Mouse (Mus musculus): ENCODE measurements around the gene Tbc1d9b. TPM values are rescaled to one million over a fixed set of nuclear protein-coding genes. Genes with fewer than 3 reads are reported as not detected.

Gene Tbc1d9b
- polyA plus RNA-seq, 1 experiment from 2014 or later: 16.7 TPM

DNA sequence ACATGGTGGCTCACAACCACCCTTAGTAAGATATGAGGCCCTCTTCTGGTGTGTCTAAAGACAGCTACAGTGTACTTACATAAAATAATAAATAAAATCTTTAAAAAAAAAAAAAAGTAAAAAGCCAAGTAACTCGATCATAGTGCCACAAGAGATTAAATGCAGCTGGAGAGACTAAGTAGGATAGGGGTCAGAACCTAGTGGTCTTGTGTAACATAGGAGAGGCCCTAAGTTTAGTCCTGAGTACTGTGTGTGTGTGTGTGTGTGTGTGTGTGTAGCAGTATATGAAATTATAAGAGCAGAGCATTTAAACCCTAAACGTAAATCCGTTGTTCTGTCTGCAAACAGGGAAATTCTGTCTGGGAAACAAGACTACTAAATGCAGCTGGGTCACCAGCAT lies 61.1 kb downstream of the Tbc1d9b start:
- Histone ChIP-seq H3K9ac (ENCODE audit: low read depth, low read length) (no peak overlapping the region), H3K27me3 (replicated peaks; ENCODE audit: control insufficient read depth, insufficient read depth, low read length) (no peaks in the 10 kb centered on the region), H3K36me3 (ENCODE audit: control insufficient read depth, insufficient read depth) (no peaks in the 10 kb centered on the region), H3K4me1 (replicated peaks; ENCODE audit: control insufficient read depth, insufficient read depth, low read length) (no peaks in the 10 kb centered on the region), H3K4me2 (replicated peaks; ENCODE audit: low read depth) (no peak overlapping the region), H3K9me3 (ENCODE audit: control insufficient read depth) (no peaks in the 10 kb centered on the region), H3K27ac (ENCODE audit: low read depth, low read length) (no peak overlapping the region), H3K4me3 (ENCODE audit: low read depth, low read length) (no peak overlapping the region)
- TF ChIP-seq CTCF (IDR thresholded peaks at IDR 0.05; ENCODE audit: low read depth): no peak
- WGBS: 76% methylated on average over 3 of the region's 3 CpGs
- ATAC-seq: no peak

GRCm38 (mm10) chr11:50194070-50194469 lies 62.9 kb downstream of the Tbc1d9b start:
- peaks cover 11% of the 10 kb centered on the region for H3K36me3 ChIP-seq (ENCODE audit: control insufficient read depth, insufficient read depth)
- H3K9ac ChIP-seq (ENCODE audit: low read depth, low read length): no peak overlapping the region
- no peak overlapping the region for H3K4me3 ChIP-seq (ENCODE audit: low read depth, low read length)
- TF ChIP-seq CTCF (IDR thresholded peaks at IDR 0.05; ENCODE audit: low read depth): peak; percentile 51
- no peaks in the 10 kb centered on the region for H3K27me3 ChIP-seq (replicated peaks; ENCODE audit: control insufficient read depth, insufficient read depth, low read length)
- no peak overlapping the region for H3K4me2 ChIP-seq (replicated peaks; ENCODE audit: low read depth)
- peak overlapping the region; percentile 78 for H3K27ac ChIP-seq (ENCODE audit: low read depth, low read length)
- ATAC-seq: peak; percentile 36; the same call in 1 of the 2 replicates
- no peaks in the 10 kb centered on the region for H3K9me3 ChIP-seq (ENCODE audit: control insufficient read depth)
- WGBS: 50% methylated on average over 7 of the region's 7 CpGs
- no peaks in the 10 kb centered on the region for H3K4me1 ChIP-seq (replicated peaks; ENCODE audit: control insufficient read depth, insufficient read depth, low read length)

GRCm38 (mm10) chr11:50194793-50195192 lies 63.6 kb downstream of the Tbc1d9b start:
- WGBS: 47% methylated on average over 4 of the region's 4 CpGs
- ATAC-seq: peak; percentile 64
- Histone ChIP-seq H3K4me3 (ENCODE audit: low read depth, low read length) (no peak overlapping the region), H3K4me2 (replicated peaks; ENCODE audit: low read depth) (no peak overlapping the region), H3K27ac (ENCODE audit: low read depth, low read length) (peak overlapping the region; percentile 78), H3K36me3 (ENCODE audit: control insufficient read depth, insufficient read depth) (peaks cover 18% of the 10 kb centered on the region), H3K27me3 (replicated peaks; ENCODE audit: control insufficient read depth, insufficient read depth, low read length) (no peaks in the 10 kb centered on the region), H3K4me1 (replicated peaks; ENCODE audit: control insufficient read depth, insufficient read depth, low read length) (no peaks in the 10 kb centered on the region), H3K9ac (ENCODE audit: low read depth, low read length) (no peak overlapping the region), H3K9me3 (ENCODE audit: control insufficient read depth) (no peaks in the 10 kb centered on the region)
- TF ChIP-seq CTCF (IDR thresholded peaks at IDR 0.05; ENCODE audit: low read depth): no peak

GRCm38 (mm10) chr11:50197500-50197899 lies 66.3 kb downstream of the Tbc1d9b start:
- no peak overlapping the region for H3K4me3 ChIP-seq (ENCODE audit: low read depth, low read length)
- ATAC-seq: peak; percentile 68
- TF ChIP-seq CTCF (IDR thresholded peaks at IDR 0.05; ENCODE audit: low read depth): no peak
- no peaks in the 10 kb centered on the region for H3K27me3 ChIP-seq (replicated peaks; ENCODE audit: control insufficient read depth, insufficient read depth, low read length)
- no peak overlapping the region for H3K9ac ChIP-seq (ENCODE audit: low read depth, low read length)
- 56% methylated on average over 4 of the region's 4 CpGs for WGBS
- H3K4me1 ChIP-seq (replicated peaks; ENCODE audit: control insufficient read depth, insufficient read depth, low read length): no peaks in the 10 kb centered on the region
- H3K4me2 ChIP-seq (replicated peaks; ENCODE audit: low read depth): no peak overlapping the region
- H3K9me3 ChIP-seq (ENCODE audit: control insufficient read depth): no peaks in the 10 kb centered on the region
- H3K36me3 ChIP-seq (ENCODE audit: control insufficient read depth, insufficient read depth): peaks cover 45% of the 10 kb centered on the region
- H3K27ac ChIP-seq (ENCODE audit: low read depth, low read length): peak overlapping the region; percentile 66

DNA sequence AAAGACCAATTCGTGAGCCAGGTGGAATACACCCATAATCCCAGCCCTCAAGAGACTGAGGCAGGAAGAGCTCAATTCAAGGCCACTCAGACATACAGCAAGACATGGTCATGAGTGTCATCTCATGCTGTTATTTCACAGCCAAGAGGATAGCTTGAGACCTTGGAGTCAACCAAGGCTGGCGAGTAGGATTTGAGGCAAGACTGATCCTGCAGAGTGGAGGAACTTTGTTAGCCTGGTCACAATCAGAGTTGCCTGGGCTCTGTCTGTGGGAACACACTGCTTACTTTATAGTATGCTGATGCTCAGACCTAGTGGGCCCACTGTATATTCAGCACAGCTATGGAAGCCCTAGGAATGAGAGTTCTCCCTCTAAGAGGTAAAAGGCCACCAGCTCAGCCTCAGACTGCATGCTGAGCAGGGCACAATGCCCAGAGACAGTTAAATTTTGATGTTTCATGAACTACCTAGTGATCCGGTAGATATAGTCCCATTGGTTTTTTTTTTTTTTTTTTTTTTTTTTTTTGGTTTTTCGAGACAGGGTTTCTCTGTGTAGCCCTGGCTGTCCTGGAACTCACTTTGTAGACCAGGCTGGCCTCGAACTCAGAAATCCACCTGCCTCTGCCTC lies 67.1 kb downstream of the Tbc1d9b start:
- WGBS: 83% methylated on average over 4 of the region's 5 CpGs
- H3K36me3 ChIP-seq (ENCODE audit: control insufficient read depth, insufficient read depth): peaks cover 53% of the 10 kb centered on the region

DNA sequence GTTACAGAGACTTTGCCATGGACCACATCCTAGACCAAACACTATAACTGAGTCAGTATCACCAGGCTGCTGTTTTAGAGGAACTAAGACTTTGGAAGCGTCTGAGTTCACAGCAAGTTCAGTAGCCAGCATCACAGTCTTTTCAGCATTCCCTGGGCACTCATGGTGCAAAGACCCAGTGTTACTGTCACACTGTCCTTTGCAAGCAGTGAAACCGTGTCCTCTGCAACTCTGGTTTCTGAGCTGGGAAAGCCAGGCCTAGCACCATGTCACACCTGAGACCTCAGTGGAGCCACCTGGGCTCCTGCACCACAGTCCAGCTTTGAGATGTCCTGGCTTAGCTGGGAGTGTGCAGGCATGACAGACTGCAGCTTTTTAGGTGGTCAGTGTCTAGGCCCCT lies 67.7 kb downstream of the Tbc1d9b start:
- WGBS: 93% methylated on average over 2 of the region's 2 CpGs
- Histone ChIP-seq H3K9ac (ENCODE audit: low read depth, low read length) (no peak overlapping the region), H3K9me3 (ENCODE audit: control insufficient read depth) (no peaks in the 10 kb centered on the region), H3K4me2 (replicated peaks; ENCODE audit: low read depth) (no peak overlapping the region), H3K4me1 (replicated peaks; ENCODE audit: control insufficient read depth, insufficient read depth, low read length) (no peaks in the 10 kb centered on the region), H3K36me3 (ENCODE audit: control insufficient read depth, insufficient read depth) (peaks cover 57% of the 10 kb centered on the region), H3K4me3 (ENCODE audit: low read depth, low read length) (no peak overlapping the region), H3K27me3 (replicated peaks; ENCODE audit: control insufficient read depth, insufficient read depth, low read length) (no peaks in the 10 kb centered on the region), H3K27ac (ENCODE audit: low read depth, low read length) (0 out of 2 replicates have a peak overlapping the region, but pooled peaks have one; percentile 15)
- no peak for ATAC-seq
- no peak for TF ChIP-seq CTCF (IDR thresholded peaks at IDR 0.05; ENCODE audit: low read depth)

More for the DNA sequence above, 67.1 kb downstream of the Tbc1d9b start:
- Histone ChIP-seq H3K9ac (ENCODE audit: low read depth, low read length) (no peak overlapping the region), H3K4me1 (replicated peaks; ENCODE audit: control insufficient read depth, insufficient read depth, low read length) (no peaks in the 10 kb centered on the region), H3K27me3 (replicated peaks; ENCODE audit: control insufficient read depth, insufficient read depth, low read length) (no peaks in the 10 kb centered on the region), H3K4me2 (replicated peaks; ENCODE audit: low read depth) (no peak overlapping the region), H3K4me3 (ENCODE audit: low read depth, low read length) (no peak overlapping the region), H3K9me3 (ENCODE audit: control insufficient read depth) (no peaks in the 10 kb centered on the region), H3K27ac (ENCODE audit: low read depth, low read length) (peak overlapping the region; percentile 66; the same call in 1 of the 2 replicates)
- no peak for ATAC-seq
- TF ChIP-seq CTCF (IDR thresholded peaks at IDR 0.05; ENCODE audit: low read depth): no peak

Data from intestine, postnatal 0 days (tissue).